Mouse (Mus musculus) embryonic facial prominence, embryonic 15.5 days (tissue): Measurements from ENCODE around the gene Cep57l1. TPM values are rescaled to one million over a fixed set of nuclear protein-coding genes. Genes with fewer than 3 reads are reported as not detected.

Experiments used
- ATAC-seq: fragments of 200-750 bp; cut with Nextera tagmentation; 2 replicates; pipeline ENCODE4 v1.8.0; 2017; ENCODE audit warnings: low read depth, moderate TSS enrichment; ENCODE audit not compliant: insufficient number of reproducible peaks, low FRiP score, low TSS enrichment
- H3K27ac ChIP-seq: fragments of 300-500 bp; sonication (generic); replicated peaks from 2 replicates; pipeline ENCODE4 v1.5.1; 2015; ENCODE audit warnings: mild to moderate bottlenecking, inconsistent platforms
- H3K27me3 ChIP-seq: fragments of 300-500 bp; sonication (generic); 2 replicates; pipeline ENCODE4 v1.6.1; 2015; ENCODE audit warnings: inconsistent platforms
- H3K36me3 ChIP-seq: fragments of 300-500 bp; sonication (generic); 2 replicates; pipeline ENCODE4 v1.6.1; 2015; ENCODE audit warnings: mild to moderate bottlenecking, inconsistent platforms
- H3K4me1 ChIP-seq: fragments of 300-500 bp; sonication (generic); 2 replicates; pipeline ENCODE4 v1.6.1; 2015; ENCODE audit warnings: inconsistent platforms
- H3K4me2 ChIP-seq: fragments of 300-500 bp; sonication (generic); replicated peaks from 2 replicates; pipeline ENCODE4 v1.6.1; 2015; ENCODE audit warnings: mild to moderate bottlenecking, inconsistent platforms
- H3K4me3 ChIP-seq: fragments of 300-500 bp; sonication (generic); replicated peaks from 2 replicates; pipeline ENCODE4 v1.5.1; 2015; ENCODE audit warnings: mild to moderate bottlenecking, inconsistent platforms
- H3K9ac ChIP-seq: fragments of 300-500 bp; sonication (generic); 2 replicates; pipeline ENCODE4 v1.6.1; 2015; ENCODE audit warnings: inconsistent platforms
- H3K9me3 ChIP-seq: fragments of 300-500 bp; sonication (generic); replicated peaks from 2 replicates; pipeline ENCODE4 v1.6.1; 2016; ENCODE audit warnings: inconsistent platforms
- WGBS: fragments of 180-500 bp; shearing (Covaris S2); methylation state at CpG from one replicate; pipeline ENCODE4 v1.1.7; 2015; 5-methylcytosine and 5-hydroxymethylcytosine counted together
- microRNA-seq: library from miRNA; unstranded; fragments of <30 nt; microRNA quantifications from one replicate; pipeline ENCODE4, GENCODE M21; 2016; ENCODE audit warnings: borderline number of aligned reads
- polyA plus RNA-seq: library from polyadenylated mRNA; unstranded; fragments of >200 nt; fragmentation: Nextera tagmentation; extraction: Ambion mirVana; gene quantifications from 2 replicates; pipeline ENCODE4 v1.2.1, GENCODE M21; 2015

Gene Cep57l1
- polyA plus RNA-seq, 1 experiment from 2014 or later: 23.9 TPM

DNA sequence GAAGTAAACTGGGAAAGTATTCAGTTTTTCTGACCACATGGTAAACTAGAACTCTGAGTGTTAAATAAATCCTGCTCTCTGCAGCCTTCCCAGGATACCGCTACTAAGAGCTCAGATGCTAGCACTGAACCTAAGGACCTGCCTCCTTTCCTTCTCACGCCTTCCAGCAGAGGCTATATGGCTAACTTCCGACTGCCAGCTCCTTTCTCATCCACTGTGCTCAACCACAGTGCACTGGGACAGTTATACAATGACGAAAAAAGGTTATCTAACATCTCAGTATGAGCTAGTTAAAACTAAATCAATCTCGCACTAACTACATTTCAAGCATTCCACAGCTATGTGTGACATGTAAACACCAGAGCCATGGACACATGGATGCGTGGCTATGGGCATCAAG lies 134.4 kb downstream of the Cep57l1 start:
- H3K4me3 ChIP-seq: no peak overlapping the region
- H3K27ac ChIP-seq: no peak overlapping the region
- H3K9me3 ChIP-seq: no peaks in the 10 kb centered on the region
- ATAC-seq: no peak
- no peak overlapping the region for H3K4me2 ChIP-seq
- H3K4me1 ChIP-seq: peaks cover 9% of the 10 kb centered on the region; the same call in 1 of the 2 replicates
- 61% methylated on average over 6 of the region's 6 CpGs for WGBS
- H3K27me3 ChIP-seq: no peaks in the 10 kb centered on the region
- no peaks in the 10 kb centered on the region for H3K36me3 ChIP-seq
- no peak overlapping the region for H3K9ac ChIP-seq

DNA sequence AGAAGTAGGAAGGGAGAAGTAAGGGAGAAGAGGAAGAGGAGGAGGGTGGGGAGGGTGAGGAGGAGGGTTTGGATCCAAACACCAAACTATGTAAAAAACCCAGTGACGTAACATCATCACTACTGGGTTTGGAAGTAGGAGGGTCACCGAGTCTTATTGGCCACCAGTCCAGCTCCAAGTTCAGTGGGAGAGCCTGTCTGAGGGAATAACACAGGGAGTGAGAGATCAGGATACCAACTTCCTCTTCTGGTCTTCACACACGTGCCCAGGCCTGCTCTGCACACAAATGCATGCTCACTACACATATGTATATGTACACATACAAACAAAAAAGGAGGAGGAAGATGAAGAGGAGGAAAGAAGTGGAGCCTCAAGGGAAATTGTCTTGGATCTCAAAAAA lies 135.3 kb downstream of the Cep57l1 start:
- Histone ChIP-seq H3K27ac (no peak overlapping the region), H3K4me3 (no peak overlapping the region), H3K36me3 (no peaks in the 10 kb centered on the region), H3K4me1 (peaks cover 9% of the 10 kb centered on the region; the same call in 1 of the 2 replicates), H3K4me2 (no peak overlapping the region), H3K9ac (no peak overlapping the region), H3K27me3 (no peaks in the 10 kb centered on the region), H3K9me3 (no peaks in the 10 kb centered on the region)
- no peak for ATAC-seq
- 67% methylated on average over 3 of the region's 3 CpGs for WGBS

DNA sequence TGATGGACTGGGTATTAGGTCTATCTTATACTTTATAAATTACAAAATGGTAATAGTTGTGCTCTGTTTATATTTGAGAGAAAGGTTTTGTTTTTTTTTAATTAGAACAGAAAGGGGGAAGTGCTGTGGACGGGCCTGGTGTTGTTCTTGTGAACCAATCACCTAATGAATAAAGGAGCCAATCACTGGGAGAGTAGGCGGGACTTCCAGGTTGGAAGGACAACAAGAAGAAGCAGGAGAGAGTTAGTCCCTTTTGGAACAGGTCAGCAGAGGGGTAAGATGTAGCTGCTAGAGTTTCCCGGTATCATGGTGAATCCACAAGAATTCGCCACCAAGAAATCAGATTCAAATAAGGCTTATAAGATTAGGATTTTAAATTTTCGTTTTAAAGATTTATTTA lies 139.5 kb downstream of the Cep57l1 start:
- Histone ChIP-seq H3K27ac (no peak overlapping the region), H3K4me3 (no peak overlapping the region), H3K4me1 (no peaks in the 10 kb centered on the region), H3K9me3 (no peaks in the 10 kb centered on the region), H3K9ac (no peak overlapping the region), H3K36me3 (no peaks in the 10 kb centered on the region), H3K4me2 (no peak overlapping the region), H3K27me3 (no peaks in the 10 kb centered on the region)
- WGBS: 79% methylated on average over 5 of the region's 5 CpGs
- no peak for ATAC-seq

Small RNA genes within 50 kb of the gene (microRNA-seq; reads per million reads assigned to microRNA genes)
- gene Mir3473b: not detected

Other genes starting within 250 kb of the Cep57l1 start
- 2.1 and 2.9 TPM in 2 replicates for gene Ccdc162, start 93.2 kb downstream of the Cep57l1 start, polyA plus RNA-seq
- 47.7 and 49.1 TPM in 2 replicates for gene Sesn1, start 64 bp upstream of the Cep57l1 start, polyA plus RNA-seq
- 5.1 and 5.2 TPM in 2 replicates for gene Armc2, start 208.6 kb upstream of the Cep57l1 start, polyA plus RNA-seq